Mouse (Mus musculus) erythroblast, embryonic 14.5 days (primary cell): ENCODE measurements around the gene Sh3gl2.

Experiments
- GATA1 ChIP-seq: IDR thresholded peaks from 2 replicates; pipeline ENCODE4 v1.6.1; 2012; ENCODE audit warnings: low read length, inconsistent platforms, mixed read lengths
- TAL1 ChIP-seq: IDR thresholded peaks from 3 replicates; pipeline ENCODE4 v1.6.1; 2012; ENCODE audit warnings: low read length, inconsistent platforms, mixed read lengths

DNA sequence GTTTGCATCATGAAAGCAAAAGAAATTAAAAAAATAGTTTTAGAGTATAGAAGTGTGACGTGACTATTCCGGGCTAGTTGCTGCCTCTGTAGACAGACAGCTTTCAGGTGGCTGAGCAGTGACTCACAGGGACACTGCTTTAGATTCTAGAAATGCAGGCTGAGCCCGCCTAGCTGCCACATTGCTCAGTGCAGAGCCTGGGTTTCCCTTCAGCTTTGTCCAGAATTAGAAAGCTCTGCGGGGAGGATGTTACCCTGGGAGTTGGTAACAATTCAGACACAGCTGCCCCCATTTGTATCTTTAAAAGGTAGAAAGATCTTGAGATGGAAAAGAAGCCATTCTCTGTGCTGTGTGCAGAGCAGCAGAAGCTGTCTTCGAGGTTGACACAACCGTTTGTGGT, 166.1 kb downstream of the Sh3gl2 start:
- TF ChIP-seq GATA1 (no peak), TAL1 (no peak)
